Mouse (Mus musculus) limb, embryonic 10.5 days (tissue): Measurements from ENCODE around the gene Tlnrd1. TPM values are rescaled to one million over a fixed set of nuclear protein-coding genes. Genes with fewer than 3 reads are reported as not detected.

Experiments used
- DNase-seq: peaks from one replicate; pipeline ENCODE4 v3.0.0-alpha.2; 2017; ENCODE audit warnings: low spot score
- H3K27ac ChIP-seq: fragments of 300-500 bp; sonication (generic); 2 replicates; pipeline ENCODE4 v1.5.1; 2016; ENCODE audit warnings: mild to moderate bottlenecking
- H3K27me3 ChIP-seq: fragments of 300-500 bp; sonication (generic); 2 replicates; pipeline ENCODE4 v1.6.1; 2016; ENCODE audit warnings: low read depth, mild to moderate bottlenecking; ENCODE audit not compliant: poor library complexity, severe bottlenecking
- H3K36me3 ChIP-seq: fragments of 300-500 bp; sonication (generic); 2 replicates; pipeline ENCODE4 v1.6.1; 2016; ENCODE audit warnings: mild to moderate bottlenecking, moderate library complexity
- H3K4me1 ChIP-seq: fragments of 300-500 bp; sonication (generic); 2 replicates; pipeline ENCODE4 v1.6.1; 2016
- H3K4me3 ChIP-seq: fragments of 300-500 bp; sonication (generic); 2 replicates; pipeline ENCODE4 v1.5.1; 2016; ENCODE audit warnings: mild to moderate bottlenecking, moderate library complexity
- H3K9me3 ChIP-seq: fragments of 300-500 bp; sonication (generic); replicated peaks from 2 replicates; pipeline ENCODE4 v1.6.1; 2016; ENCODE audit warnings: mild to moderate bottlenecking
- WGBS: fragments of 180-500 bp; shearing (Covaris S2); methylation state at CpG from one replicate; pipeline ENCODE4 v1.1.7; 2016; 5-methylcytosine and 5-hydroxymethylcytosine counted together
- polyA plus RNA-seq: library from polyadenylated mRNA; unstranded; fragments of >200 nt; fragmentation: Nextera tagmentation; extraction: Ambion mirVana; gene quantifications from 2 replicates; pipeline ENCODE4 v1.2.1, GENCODE M21; 2016

Tlnrd1 gene
- polyA plus RNA-seq, 1 experiment from 2014 or later: 21.3 TPM

- H3K27me3 ChIP-seq: no peaks in the 10 kb centered on the region
- DNase-seq: peak; percentile 36
- H3K4me3 ChIP-seq: peak overlapping the region; percentile 92
- 87% methylated on average over 35 of the region's 35 CpGs for WGBS
- peak overlapping the region; percentile 98 for H3K27ac ChIP-seq
- peaks cover 73% of the 10 kb centered on the region for H3K4me1 ChIP-seq
- H3K36me3 ChIP-seq: peaks cover 41% of the 10 kb centered on the region
- 0 out of 2 replicates have a peak, but pooled peaks cover 2% of the 10 kb centered on the region for H3K9me3 ChIP-seq
Measured at GRCm38 (mm10) chr7:83882150-83882632, 1.9 kb downstream of the Tlnrd1 start.

- Histone ChIP-seq H3K9me3 (no peaks in the 10 kb centered on the region), H3K27me3 (no peaks in the 10 kb centered on the region), H3K4me3 (peak overlapping the region; percentile 1; the same call in 1 of the 2 replicates), H3K27ac (no peak overlapping the region), H3K36me3 (peaks cover 62% of the 10 kb centered on the region), H3K4me1 (peaks cover 60% of the 10 kb centered on the region)
- WGBS: 39% methylated on average over 5 of the region's 5 CpGs
- no peak for DNase-seq
Measured at GRCm38 (mm10) chr7:83878676-83879448, 5.2 kb downstream of the Tlnrd1 start.

GRCm38 (mm10) chr7:83877088-83877487 is 7.0 kb downstream of the Tlnrd1 start:
- Histone ChIP-seq H3K36me3 (peaks cover 56% of the 10 kb centered on the region), H3K9me3 (no peaks in the 10 kb centered on the region), H3K4me1 (peaks cover 45% of the 10 kb centered on the region), H3K27ac (no peak overlapping the region), H3K27me3 (no peaks in the 10 kb centered on the region), H3K4me3 (no peak overlapping the region)
- no peak for DNase-seq
- WGBS: 82% methylated on average over 3 of the region's 3 CpGs

GRCm38 (mm10) chr7:83869839-83870543 is 14.1 kb downstream of the Tlnrd1 start:
- no peak overlapping the region for H3K4me3 ChIP-seq
- H3K4me1 ChIP-seq: peaks cover 9% of the 10 kb centered on the region; the same call in 1 of the 2 replicates
- H3K36me3 ChIP-seq: peaks cover 5% of the 10 kb centered on the region; the same call in 1 of the 2 replicates
- H3K27me3 ChIP-seq: no peaks in the 10 kb centered on the region
- H3K27ac ChIP-seq: no peak overlapping the region
- no peaks in the 10 kb centered on the region for H3K9me3 ChIP-seq
- no peak for DNase-seq
- 56% methylated on average over 5 of the region's 5 CpGs for WGBS

GRCm38 (mm10) chr7:83868200-83868599 is 15.9 kb downstream of the Tlnrd1 start:
- no peak for DNase-seq
- no peak overlapping the region for H3K4me3 ChIP-seq
- H3K27me3 ChIP-seq: no peaks in the 10 kb centered on the region
- 89% methylated on average over 3 of the region's 3 CpGs for WGBS
- no peaks in the 10 kb centered on the region for H3K36me3 ChIP-seq
- H3K9me3 ChIP-seq: no peaks in the 10 kb centered on the region
- peaks cover 9% of the 10 kb centered on the region; the same call in 1 of the 2 replicates for H3K4me1 ChIP-seq
- H3K27ac ChIP-seq: no peak overlapping the region

GRCm38 (mm10) chr7:83863554-83863953 is 20.6 kb downstream of the Tlnrd1 start:
- Histone ChIP-seq H3K27ac (no peak overlapping the region), H3K4me3 (no peak overlapping the region), H3K4me1 (0 out of 2 replicates have a peak, but pooled peaks cover 4% of the 10 kb centered on the region), H3K36me3 (no peaks in the 10 kb centered on the region), H3K27me3 (no peaks in the 10 kb centered on the region), H3K9me3 (no peaks in the 10 kb centered on the region)
- DNase-seq: no peak
- 66% methylated on average over 2 of the region's 2 CpGs for WGBS

GRCm38 (mm10) chr7:83859378-83860083 is 24.6 kb downstream of the Tlnrd1 start:
- Histone ChIP-seq H3K4me3 (no peak overlapping the region), H3K36me3 (no peaks in the 10 kb centered on the region), H3K4me1 (peaks cover 3% of the 10 kb centered on the region; the same call in 1 of the 2 replicates), H3K27ac (no peak overlapping the region), H3K9me3 (no peaks in the 10 kb centered on the region), H3K27me3 (no peaks in the 10 kb centered on the region)
- DNase-seq: no peak
- 74% methylated on average over 4 of the region's 4 CpGs for WGBS

GRCm38 (mm10) chr7:83857921-83858320 is 26.2 kb downstream of the Tlnrd1 start:
- H3K36me3 ChIP-seq: no peaks in the 10 kb centered on the region
- H3K27ac ChIP-seq: no peak overlapping the region
- peaks cover 4% of the 10 kb centered on the region; the same call in 1 of the 2 replicates for H3K4me1 ChIP-seq
- H3K27me3 ChIP-seq: no peaks in the 10 kb centered on the region
- no peaks in the 10 kb centered on the region for H3K9me3 ChIP-seq
- no peak overlapping the region for H3K4me3 ChIP-seq
- WGBS: 95% methylated on average over 3 of the region's 3 CpGs
- DNase-seq: no peak

GRCm38 (mm10) chr7:83857208-83857488 is 27.0 kb downstream of the Tlnrd1 start:
- 87% methylated on average over 2 of the region's 2 CpGs for WGBS
- no peak for DNase-seq
- H3K36me3 ChIP-seq: no peaks in the 10 kb centered on the region
- H3K9me3 ChIP-seq: no peaks in the 10 kb centered on the region
- H3K27me3 ChIP-seq: no peaks in the 10 kb centered on the region
- no peak overlapping the region for H3K27ac ChIP-seq
- H3K4me3 ChIP-seq: no peak overlapping the region
- peaks cover 11% of the 10 kb centered on the region; the same call in 1 of the 2 replicates for H3K4me1 ChIP-seq

- H3K9me3 ChIP-seq: no peaks in the 10 kb centered on the region
- DNase-seq: no peak
- no peaks in the 10 kb centered on the region for H3K36me3 ChIP-seq
- no peak overlapping the region for H3K27ac ChIP-seq
- peaks cover 15% of the 10 kb centered on the region; the same call in 1 of the 2 replicates for H3K4me1 ChIP-seq
- H3K4me3 ChIP-seq: no peak overlapping the region
- WGBS: 79% methylated on average over 9 of the region's 9 CpGs
- H3K27me3 ChIP-seq: no peaks in the 10 kb centered on the region
Measured at GRCm38 (mm10) chr7:83856353-83857207, 27.5 kb downstream of the Tlnrd1 start.

GRCm38 (mm10) chr7:83855203-83855602 is 28.9 kb downstream of the Tlnrd1 start:
- WGBS: 98% methylated on average over 1 of the region's 1 CpGs
- peaks cover 15% of the 10 kb centered on the region; the same call in 1 of the 2 replicates for H3K4me1 ChIP-seq
- DNase-seq: no peak

More at GRCm38 (mm10) chr7:83855203-83855602, 28.9 kb downstream of the Tlnrd1 start:
- H3K27ac ChIP-seq: no peak overlapping the region
- no peak overlapping the region for H3K4me3 ChIP-seq
- no peaks in the 10 kb centered on the region for H3K27me3 ChIP-seq
- H3K9me3 ChIP-seq: no peaks in the 10 kb centered on the region
- H3K36me3 ChIP-seq: no peaks in the 10 kb centered on the region
